Mouse (Mus musculus) megakaryocyte, embryonic 14.5 days (primary cell): ENCODE data around the gene Dusp2. TPM values are rescaled to one million over a fixed set of nuclear protein-coding genes. Genes with fewer than 3 reads are reported as not detected.
"Not testable (repeated sequence)": the region's sequence is repeated elsewhere in the genome, so short reads cannot be mapped to it uniquely, and the experiment has no call there.

Source experiments
- H3K27me3 ChIP-seq: replicated peaks from 2 replicates; pipeline ENCODE3; 2012; ENCODE audit warnings: inconsistent platforms
- H3K36me3 ChIP-seq: replicated peaks from 2 replicates; pipeline ENCODE3; 2012; ENCODE audit warnings: low read length, inconsistent platforms, mixed read lengths
- H3K4me1 ChIP-seq: 2 replicates; pipeline ENCODE4 v1.6.1; 2012; ENCODE audit warnings: inconsistent platforms
- H3K4me3 ChIP-seq: replicated peaks from 2 replicates; pipeline ENCODE3; 2012; ENCODE audit warnings: moderate library complexity, mild to moderate bottlenecking, inconsistent platforms
- H3K9me3 ChIP-seq: 2 replicates; pipeline ENCODE4 v1.6.1; 2012; ENCODE audit warnings: inconsistent platforms
- FLI1 ChIP-seq: IDR thresholded peaks from 2 replicates; pipeline ENCODE4 v1.6.1; 2012; ENCODE audit warnings: low read length, inconsistent platforms, mixed read lengths
- GATA1 ChIP-seq: IDR thresholded peaks from 3 replicates; pipeline ENCODE4 v1.6.1; 2012; ENCODE audit warnings: mixed read lengths, low read length, inconsistent platforms, borderline replicate concordance
- polyA plus RNA-seq: library from polyadenylated mRNA; stranded (reverse); fragments of >175 nt; gene quantifications from 2 replicates; pipeline ENCODE4 v1.2.3, GENCODE M21; 2012; ENCODE audit warnings: low replicate concordance; ENCODE audit not compliant: insufficient read depth

Dusp2 gene
- 3.9 and 14.6 TPM in 2 replicates for polyA plus RNA-seq

GRCm38 (mm10) chr2:127335767-127336496, at the start of gene Dusp2:
Gene Dusp2 (plus strand): TSS chr2:127336159.
- peaks cover 4% of the 10 kb centered on the region for H3K27me3 ChIP-seq

GRCm38 (mm10) chr2:127292250-127292649, 43.7 kb upstream of the Dusp2 start:
- Histone ChIP-seq H3K27me3 (no peaks in the 10 kb centered on the region), H3K9me3 (no peaks in the 10 kb centered on the region), H3K4me1 (no peaks in the 10 kb centered on the region), H3K36me3 (peaks cover 87% of the 10 kb centered on the region), H3K4me3 (no peak overlapping the region)
- TF ChIP-seq GATA1 = no peak
- no peak for TF ChIP-seq FLI1

More at GRCm38 (mm10) chr2:127335767-127336496, at the start of gene Dusp2:
- Histone ChIP-seq H3K9me3 (no peaks in the 10 kb centered on the region), H3K4me1 (peaks cover 91% of the 10 kb centered on the region), H3K4me3 (peak within 1 kb of the TSS; percentile 96), H3K36me3 (peaks cover 8% of the 10 kb centered on the region)
- no peak for TF ChIP-seq GATA1
- no peak for TF ChIP-seq FLI1

GRCm38 (mm10) chr2:127297001-127297805, 38.8 kb upstream of the Dusp2 start:
- TF ChIP-seq FLI1 (no peak), GATA1 (no peak)
- H3K27me3 ChIP-seq = no peaks in the 10 kb centered on the region
- peaks cover 12% of the 10 kb centered on the region for H3K9me3 ChIP-seq
- peaks cover 85% of the 10 kb centered on the region for H3K36me3 ChIP-seq
- H3K4me3 ChIP-seq = no peak overlapping the region
- H3K4me1 ChIP-seq = peaks cover 20% of the 10 kb centered on the region

- no peak for TF ChIP-seq FLI1
- no peak for TF ChIP-seq GATA1
- peaks cover 12% of the 10 kb centered on the region for H3K9me3 ChIP-seq
- H3K27me3 ChIP-seq = no peaks in the 10 kb centered on the region
- no peak overlapping the region for H3K4me3 ChIP-seq
- peaks cover 79% of the 10 kb centered on the region for H3K36me3 ChIP-seq
- H3K4me1 ChIP-seq = peaks cover 20% of the 10 kb centered on the region
These were observed 37.9 kb upstream of the Dusp2 start for GRCm38 (mm10) chr2:127298056-127298455.

GRCm38 (mm10) chr2:127300701-127301100, 35.3 kb upstream of the Dusp2 start:
- no peak overlapping the region for H3K4me3 ChIP-seq
- H3K27me3 ChIP-seq = no peaks in the 10 kb centered on the region
- peaks cover 53% of the 10 kb centered on the region for H3K36me3 ChIP-seq
- TF ChIP-seq FLI1 (no peak), GATA1 (no peak)
- H3K9me3 ChIP-seq = peaks cover 12% of the 10 kb centered on the region
- peaks cover 20% of the 10 kb centered on the region for H3K4me1 ChIP-seq

GRCm38 (mm10) chr2:127301883-127302282, 34.1 kb upstream of the Dusp2 start:
- Histone ChIP-seq H3K27me3 (no peaks in the 10 kb centered on the region), H3K4me3 (no peak overlapping the region), H3K9me3 (peaks cover 12% of the 10 kb centered on the region), H3K4me1 (peaks cover 20% of the 10 kb centered on the region), H3K36me3 (peaks cover 41% of the 10 kb centered on the region)
- no peak for TF ChIP-seq FLI1
- no peak for TF ChIP-seq GATA1

- H3K9me3 ChIP-seq, H3K4me3 ChIP-seq, H3K27me3 ChIP-seq: not testable (repeated sequence)
- Histone ChIP-seq H3K4me1 (peaks cover 20% of the 10 kb centered on the region), H3K36me3 (peaks cover 18% of the 10 kb centered on the region)
These were observed 31.8 kb upstream of the Dusp2 start for GRCm38 (mm10) chr2:127304192-127304591.

- Histone ChIP-seq H3K27me3 (no peaks in the 10 kb centered on the region), H3K9me3 (peaks cover 3% of the 10 kb centered on the region), H3K4me3 (no peak overlapping the region), H3K36me3 (peaks cover 13% of the 10 kb centered on the region), H3K4me1 (peaks cover 20% of the 10 kb centered on the region)
- no peak for TF ChIP-seq GATA1
- no peak for TF ChIP-seq FLI1
These were observed 31.2 kb upstream of the Dusp2 start for GRCm38 (mm10) chr2:127304609-127305210.

GRCm38 (mm10) chr2:127306123-127306522, 29.8 kb upstream of the Dusp2 start:
- H3K4me3 ChIP-seq = no peak overlapping the region
- H3K36me3 ChIP-seq = no peaks in the 10 kb centered on the region
- no peak for TF ChIP-seq FLI1
- H3K4me1 ChIP-seq = peaks cover 17% of the 10 kb centered on the region
- H3K27me3 ChIP-seq = no peaks in the 10 kb centered on the region
- no peaks in the 10 kb centered on the region for H3K9me3 ChIP-seq

- no peaks in the 10 kb centered on the region for H3K27me3 ChIP-seq
- H3K9me3 ChIP-seq = peaks cover 3% of the 10 kb centered on the region; the same call in 1 of the 2 replicates
- TF ChIP-seq FLI1 (no peak), GATA1 (no peak)
- H3K4me1 ChIP-seq = peaks cover 8% of the 10 kb centered on the region
- peaks cover 2% of the 10 kb centered on the region for H3K36me3 ChIP-seq
- no peak overlapping the region for H3K4me3 ChIP-seq
These were observed 28.8 kb upstream of the Dusp2 start for GRCm38 (mm10) chr2:127307179-127307578.
